Mouse (Mus musculus) mouse embryonic stem cell (cell line): ENCODE results near the gene Ndufa3.
"Not testable (repeated sequence)": the region's sequence is repeated elsewhere in the genome, so short reads cannot be mapped to it uniquely, and the experiment has no call there.

Experiments used
- in situ Hi-C, 2 experiments: fragments of 300-500 bp; cut with MboI; formaldehyde crosslinking; loops; 1 replicate in 1 of 2; 3 replicates in 1 of 2; pipeline ENCODE4 v1.14.3; 2019 to 2020; ENCODE audit warnings: low sequenced_read_pairs in 2 of 2, low pct_unique_long_range_greater_than_20kb in 1 of 2, mixed read lengths in 1 of 2; ENCODE audit not compliant: unreplicated experiment in 1 of 2

The Ndufa3 gene

DNA sequence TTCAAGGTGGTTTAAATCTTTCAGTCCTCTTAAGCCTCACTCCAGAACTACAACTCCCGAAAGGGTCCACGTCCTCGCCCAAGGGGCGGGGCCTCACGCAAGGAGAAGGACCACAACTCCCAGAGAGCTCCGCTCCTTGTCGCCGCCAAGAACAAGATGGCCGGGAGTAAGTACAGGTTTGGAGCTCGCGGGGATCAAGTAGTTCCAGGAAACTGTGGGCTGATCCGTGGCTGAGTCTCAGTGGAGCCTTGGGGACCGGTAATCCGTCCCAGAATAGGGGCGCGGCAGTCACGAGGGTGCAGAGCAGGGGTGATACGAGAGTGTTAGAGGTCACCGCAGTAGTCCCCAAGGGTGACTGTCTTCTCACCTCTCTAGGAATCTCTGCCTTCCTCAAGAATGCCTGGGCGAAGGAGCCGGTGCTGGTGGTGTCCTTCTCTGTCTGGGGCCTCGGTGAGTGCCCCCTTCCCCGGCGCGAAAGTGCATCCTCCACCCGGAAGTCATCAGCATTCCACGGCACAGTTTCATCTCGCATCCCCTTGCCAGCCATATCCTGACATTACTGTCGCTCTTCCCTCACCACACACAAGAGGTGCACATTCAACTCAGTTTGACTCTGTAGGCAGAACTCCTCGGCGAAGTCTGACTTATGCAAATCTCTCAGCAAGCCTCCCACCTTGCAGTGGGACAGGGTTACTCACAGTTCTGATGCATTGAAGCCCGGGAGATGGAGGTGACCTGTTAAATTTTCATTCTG is at the start of gene Ndufa3:
Gene Ndufa3 (plus strand): TSS at position 132 of the 754 bp plus-strand sequence.
- in situ Hi-C loops: no loop called here

DNA sequence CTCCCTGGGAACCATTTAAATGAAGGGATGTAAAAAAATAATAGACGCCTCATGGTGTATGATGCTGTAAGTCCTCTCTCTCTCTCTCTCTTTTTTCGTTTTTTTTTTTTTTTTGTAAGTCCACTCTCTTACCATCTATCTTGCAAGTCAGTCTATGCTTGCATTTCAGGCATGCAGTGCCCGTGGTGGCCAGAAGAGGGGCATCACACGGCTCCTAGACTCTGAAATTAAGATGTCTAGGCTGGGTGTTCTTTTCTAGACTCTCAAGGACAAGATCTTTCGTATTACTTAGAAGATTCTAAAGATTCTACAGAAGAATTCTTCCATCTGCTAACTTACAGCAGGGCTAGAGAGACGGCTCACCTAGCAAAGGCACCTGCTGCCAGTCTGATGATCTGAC is 47.4 kb upstream of the Ndufa3 start:
- in situ Hi-C loops: no loop called here

DNA sequence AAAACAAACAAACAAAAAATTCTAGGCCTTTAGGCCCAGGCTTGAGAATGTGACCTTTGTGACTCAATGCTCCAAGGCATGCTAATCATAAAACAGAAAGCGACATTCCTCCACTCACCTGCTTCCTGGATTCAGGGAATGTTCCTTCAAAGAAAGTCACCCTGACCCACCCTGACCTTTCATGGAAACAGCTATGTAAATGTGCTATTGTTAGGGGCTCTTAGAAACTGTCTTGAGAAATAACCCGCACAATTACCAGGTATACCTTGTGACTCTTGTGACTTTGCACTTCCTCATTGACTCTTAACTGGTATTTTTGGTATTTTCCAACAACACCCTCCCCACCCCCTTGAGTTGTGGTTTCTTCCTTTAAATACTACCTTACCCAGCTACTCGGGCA is 46.6 kb upstream of the Ndufa3 start:
- in situ Hi-C loops: not testable (repeated sequence)

GRCm38 (mm10) chr7:3571847-3572246 is 45.3 kb upstream of the Ndufa3 start:
- in situ Hi-C loops: no loop called here

GRCm38 (mm10) chr7:3574216-3574615 is 43.0 kb upstream of the Ndufa3 start:
- in situ Hi-C loops: no loop called here

DNA sequence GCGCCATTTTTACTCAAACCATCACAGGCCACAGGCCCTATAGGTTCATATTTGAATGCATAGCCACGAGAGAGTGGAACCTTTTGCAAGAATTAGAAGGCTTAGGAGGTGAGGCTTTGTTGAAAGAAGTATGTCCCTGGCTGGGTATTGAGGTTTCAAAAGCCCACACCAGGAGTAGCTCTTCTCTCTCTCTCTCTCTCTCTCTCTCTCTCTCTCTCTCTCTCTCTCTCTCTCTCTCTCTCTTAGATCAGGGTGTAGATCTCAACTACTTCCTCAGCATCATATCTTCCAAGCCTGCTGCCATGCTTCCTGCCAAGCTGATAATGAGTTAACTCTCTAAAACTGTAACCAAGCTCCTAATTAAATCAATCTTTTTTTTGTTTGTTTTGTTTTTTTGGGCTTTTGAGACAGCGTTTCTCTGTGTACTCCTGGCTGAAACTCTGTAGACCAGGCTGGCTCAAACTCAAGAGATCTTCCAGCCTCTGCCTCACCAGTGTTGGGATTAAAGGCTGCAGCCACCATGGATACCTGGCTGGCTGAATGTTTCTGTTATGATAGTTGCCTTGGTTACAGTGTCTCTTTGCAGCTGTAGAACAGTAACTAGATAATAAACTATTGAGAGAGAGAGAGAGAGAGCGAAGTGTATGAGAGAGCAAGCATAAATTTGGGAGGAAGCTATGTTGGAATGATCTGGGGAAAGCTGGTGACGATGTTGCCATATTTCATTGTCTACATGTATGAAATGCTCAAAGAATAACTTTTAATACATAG is 40.6 kb upstream of the Ndufa3 start:
- in situ Hi-C loops: no loop called here

GRCm38 (mm10) chr7:3578196-3578595 is 39.0 kb upstream of the Ndufa3 start:
- in situ Hi-C loops: no loop called here

DNA sequence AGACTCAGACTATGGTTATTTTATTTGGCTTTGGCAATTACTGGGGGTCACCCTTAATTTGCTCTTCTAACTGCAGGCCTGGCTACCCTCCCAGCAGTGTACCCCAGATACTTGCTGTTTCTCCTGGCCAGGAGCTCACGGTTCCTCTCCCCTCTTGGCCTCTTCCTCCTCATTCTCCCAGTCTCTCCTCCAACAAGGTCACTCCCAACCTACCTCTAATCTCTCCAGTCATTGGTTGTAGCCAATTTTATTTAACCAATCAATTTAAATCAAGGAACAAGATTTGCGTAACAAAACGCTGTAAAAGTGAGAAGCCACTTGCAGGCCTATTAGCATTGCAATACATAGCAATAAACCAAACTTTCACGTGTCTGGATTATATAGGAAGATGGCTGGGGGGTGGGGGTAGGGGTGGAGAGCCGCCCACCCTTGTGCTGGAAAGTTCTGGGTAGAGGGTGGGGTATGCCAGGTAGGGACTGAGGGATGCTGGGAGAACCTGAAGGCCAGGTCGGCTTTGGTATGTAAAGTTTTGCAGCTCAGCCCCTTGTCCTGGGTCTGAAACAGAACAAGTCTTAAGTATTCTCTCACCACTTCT is 38.1 kb upstream of the Ndufa3 start:
- in situ Hi-C loops: no loop called here

DNA sequence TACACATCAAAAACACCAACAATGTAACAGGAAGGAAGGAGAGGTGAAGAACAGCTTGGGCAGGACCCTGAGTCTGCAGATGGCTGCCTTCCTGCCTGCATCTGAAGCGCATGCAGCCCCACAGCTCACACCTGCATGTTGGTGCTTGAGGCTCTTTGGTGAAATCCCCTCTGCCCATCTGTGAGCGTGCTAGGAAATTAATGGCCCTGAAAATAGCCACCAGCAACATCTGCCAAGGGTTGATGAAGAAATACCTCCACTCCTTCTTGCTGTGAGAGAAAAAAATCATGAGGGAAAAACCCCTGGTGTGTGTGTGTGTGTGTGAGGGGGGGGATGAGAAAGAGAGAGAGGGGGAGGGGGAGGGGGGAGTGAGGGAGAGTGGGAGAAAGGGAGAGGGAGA is 37.1 kb upstream of the Ndufa3 start:
- in situ Hi-C loops: no loop called here

- in situ Hi-C loops: no loop called here
Measured at GRCm38 (mm10) chr7:3585763-3586162, 31.4 kb upstream of the Ndufa3 start.

DNA sequence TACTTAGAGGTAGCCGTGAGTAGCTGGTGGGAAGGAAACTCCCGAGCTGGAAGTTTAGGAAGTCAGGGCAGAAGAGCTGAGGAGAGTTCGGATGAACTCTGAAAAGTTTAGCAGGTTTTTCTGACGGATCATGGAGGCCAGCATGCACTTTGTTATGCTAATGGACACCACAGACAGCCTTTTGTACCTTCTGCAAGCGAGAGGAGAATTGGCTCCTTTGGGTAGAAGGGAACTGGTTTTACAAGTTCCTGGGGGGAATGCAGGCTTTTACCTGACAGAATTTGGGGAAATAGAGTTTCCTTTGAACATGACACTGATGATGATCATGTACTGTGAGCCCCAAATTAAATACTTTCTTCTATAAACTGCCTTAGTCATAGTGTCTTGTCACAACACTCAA is 30.9 kb upstream of the Ndufa3 start:
- in situ Hi-C loops: no loop called here

DNA sequence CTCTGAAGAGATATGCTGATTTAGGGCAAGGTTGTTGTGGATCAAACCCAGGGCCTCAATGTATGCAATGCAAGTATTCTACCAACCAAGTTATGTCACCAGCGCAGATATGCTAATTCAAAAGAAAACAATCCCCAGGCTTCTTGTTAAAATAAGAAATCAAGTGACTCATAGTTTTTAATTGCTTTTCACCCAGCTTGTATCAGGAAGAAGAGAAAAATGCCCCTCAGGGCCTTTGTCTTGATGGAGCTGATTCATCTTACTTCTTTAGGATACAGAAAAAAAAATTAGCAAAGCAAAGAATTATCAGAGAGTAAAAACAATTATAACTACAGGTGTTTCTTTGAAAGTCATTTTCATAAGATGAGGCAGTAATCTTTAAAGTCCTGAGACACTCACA is 29.9 kb upstream of the Ndufa3 start:
- in situ Hi-C loops: no loop called here

GRCm38 (mm10) chr7:3590550-3590949 is 26.6 kb upstream of the Ndufa3 start:
- in situ Hi-C loops: no loop called here

DNA sequence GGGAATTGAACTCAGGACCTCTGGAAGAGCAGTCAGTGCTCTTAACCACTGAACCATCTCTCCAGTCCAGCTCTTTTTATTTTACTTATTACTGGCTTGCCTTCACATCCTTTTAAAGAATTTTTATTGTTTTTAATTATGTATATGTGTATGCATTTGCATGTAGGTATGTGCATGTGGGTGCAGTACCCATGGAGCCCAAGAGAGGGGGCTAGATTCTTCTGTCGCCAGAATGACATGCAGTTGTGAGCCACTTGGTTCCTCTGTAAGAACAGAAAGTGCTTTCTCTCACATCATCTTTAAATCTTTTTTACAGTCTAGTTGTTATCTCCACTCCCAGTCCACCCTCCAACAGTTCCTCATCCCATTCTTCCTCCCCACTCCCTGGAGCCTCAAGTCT is 25.6 kb upstream of the Ndufa3 start:
- in situ Hi-C loops: no loop called here

- in situ Hi-C loops: no loop called here
Measured at GRCm38 (mm10) chr7:3593855-3594254, 23.3 kb upstream of the Ndufa3 start.

DNA sequence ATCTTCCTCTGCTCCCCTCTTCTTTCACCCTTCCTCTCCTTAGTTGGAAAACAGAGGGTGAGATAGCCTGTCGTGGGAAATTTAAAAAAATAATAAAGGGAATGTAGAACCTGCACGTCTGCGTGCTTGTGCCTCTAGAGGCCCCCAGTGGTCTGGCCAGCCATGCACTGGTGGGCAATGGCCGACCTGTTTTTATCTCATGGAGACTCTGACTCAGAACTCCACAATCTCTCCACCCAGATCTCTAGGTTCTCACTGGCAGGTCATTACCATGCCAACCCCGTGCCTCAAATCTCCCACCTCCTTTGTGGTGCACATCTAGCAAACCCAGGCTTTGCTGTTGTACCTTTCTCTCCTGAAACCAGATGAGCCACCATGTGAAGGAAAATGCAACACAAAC is 22.5 kb upstream of the Ndufa3 start:
- in situ Hi-C loops: no loop called here

GRCm38 (mm10) chr7:3595146-3595545 is 22.0 kb upstream of the Ndufa3 start:
- in situ Hi-C loops: no loop called here

- in situ Hi-C loops: not testable (repeated sequence)
Measured at GRCm38 (mm10) chr7:3597755-3598154, 19.4 kb upstream of the Ndufa3 start.

DNA sequence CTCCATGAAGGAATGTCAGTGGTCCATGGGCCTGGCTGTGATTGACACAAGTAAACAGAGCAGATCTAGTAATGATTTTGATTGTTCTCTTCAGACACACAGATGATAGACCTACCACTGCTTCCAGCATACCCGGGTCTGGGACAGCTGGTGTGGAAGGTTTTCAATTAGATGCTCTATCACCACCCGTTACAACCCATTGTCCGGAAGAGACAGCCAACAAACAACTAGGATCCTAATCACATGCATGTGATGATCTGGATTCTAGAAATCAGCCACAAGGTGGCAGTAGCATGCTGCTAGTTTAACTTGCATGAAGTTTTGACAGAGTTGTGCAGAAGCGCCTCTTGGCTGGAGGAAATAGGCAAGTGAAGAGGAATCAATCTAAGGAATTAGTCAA is 16.1 kb upstream of the Ndufa3 start:
- in situ Hi-C loops: no loop called here

DNA sequence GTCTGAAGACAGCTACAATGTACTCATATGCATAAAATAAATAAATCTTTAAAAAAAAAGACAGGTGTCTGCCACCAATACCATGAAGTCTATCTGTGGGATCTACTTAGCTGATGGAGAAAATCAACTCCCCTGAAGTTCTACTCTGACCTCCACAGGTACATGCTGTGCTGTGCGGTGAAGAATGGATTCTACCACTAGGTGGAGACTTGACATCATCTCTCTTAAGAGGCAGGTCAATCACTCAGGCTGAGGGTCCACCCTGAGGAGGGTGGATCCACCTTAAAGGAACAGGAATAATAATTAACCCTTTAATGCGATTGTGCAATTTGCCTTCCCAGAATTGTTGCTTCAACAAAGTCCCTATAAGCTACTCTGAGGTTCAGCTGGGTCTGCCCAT is 10.4 kb upstream of the Ndufa3 start:
- in situ Hi-C loops: no loop called here
